Mouse (Mus musculus): ENCODE measurements at regions not wholly inside any gene's neighbourhood (a gene's known extent, or its start where the extent isn't known, plus 50 kb on each side); places are given as distances from the start of the nearest gene placed in this dataset.

DNA sequence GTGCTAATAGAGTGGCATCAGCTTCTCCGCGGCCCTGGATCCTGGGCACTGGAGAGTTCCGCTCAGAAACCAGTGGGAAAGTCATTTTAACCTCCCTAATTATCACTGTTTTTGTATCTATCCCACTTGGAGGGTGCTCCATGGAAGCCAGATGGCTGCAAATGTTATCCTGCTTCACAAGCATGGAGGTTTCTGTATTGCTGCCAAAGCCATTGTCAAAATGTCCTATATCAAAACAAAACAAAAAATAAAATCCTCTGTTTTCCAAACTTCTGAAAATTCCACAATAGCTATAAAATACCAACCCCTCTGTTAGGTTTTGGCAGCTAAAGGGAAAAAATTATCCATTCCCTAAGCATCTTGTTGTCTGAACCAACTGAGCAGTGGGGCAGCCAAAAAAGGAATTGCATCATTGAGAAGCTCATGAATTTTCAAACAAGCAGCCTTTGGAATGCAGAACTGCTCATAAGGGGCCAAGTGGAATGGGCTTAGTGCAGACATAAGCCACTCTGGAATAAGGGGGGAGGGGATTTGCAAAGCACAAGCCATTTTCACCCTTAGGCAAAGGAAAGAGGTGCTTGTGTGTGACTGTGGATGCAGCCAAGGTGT is 213.8 kb upstream of the Cwc22 start:
- Histone ChIP-seq H3K27ac (ENCODE audit: insufficient read depth, low read depth) (no peak overlapping the region), H3K27me3 (replicated peaks) (no peaks in the 10 kb centered on the region), H3K9ac (ENCODE audit: insufficient read depth, low read depth) (no peak overlapping the region), H3K9me3 (replicated peaks; ENCODE audit: low read length) (no peaks in the 10 kb centered on the region), H3K36me3 (replicated peaks in 1 of 2; ENCODE audit: control insufficient read depth in 1 of 2, insufficient read depth in 1 of 2, low read length in 1 of 2) (no peaks in the 10 kb centered on the region), H3K4me1 (ENCODE audit: control insufficient read depth in 1 of 2, insufficient read depth in 2 of 2) (no peaks in the 10 kb centered on the region), H3K4me3 (replicated peaks in 1 of 3; ENCODE audit: low read depth in 2 of 3, low read length in 2 of 3, poor library complexity in 1 of 3) (no peak overlapping the region), H3K4me2 (ENCODE audit: insufficient read depth, low read depth, poor library complexity, severe bottlenecking) (no peak overlapping the region), H3K79me2 (replicated peaks; ENCODE audit: control insufficient read depth, extremely low read depth, insufficient read depth, poor library complexity, severe bottlenecking) (no peaks in the 10 kb centered on the region)
- TF ChIP-seq CHD2 (IDR thresholded peaks at IDR 0.05; ENCODE audit: low read length) (no peak), MAFK (IDR thresholded peaks at IDR 0.05; ENCODE audit: insufficient replicate concordance, low read length) (no peak), ZKSCAN1 (IDR thresholded peaks at IDR 0.05; ENCODE audit: borderline replicate concordance, low read depth, low read length) (no peak), JUN (IDR thresholded peaks at IDR 0.05; ENCODE audit: insufficient read depth, low read depth, low read length) (no peak), ETS1 (conservative IDR thresholded peaks at IDR 0.05; ENCODE audit: low read depth, low read length) (no peak), MYC (IDR thresholded peaks at IDR 0.05; ENCODE audit: low read depth, low read length) (no peak), UBTF (IDR thresholded peaks at IDR 0.05; ENCODE audit: low read depth, low read length) (no peak), E2F4 (IDR thresholded peaks at IDR 0.05; ENCODE audit: insufficient replicate concordance, low read depth, low read length) (no peak), RAD21 (IDR thresholded peaks at IDR 0.05; ENCODE audit: low read depth, low read length) (no peak), NELFE (IDR thresholded peaks at IDR 0.05; ENCODE audit: low read depth, low read length) (no peak), SIN3A (IDR thresholded peaks at IDR 0.05; ENCODE audit: low read length) (no peak), PAX5 (IDR thresholded peaks at IDR 0.05; ENCODE audit: low read length) (no peak), USF1 (IDR thresholded peaks at IDR 0.05; ENCODE audit: low read depth, low read length) (no peak), GABPA (IDR thresholded peaks at IDR 0.05; ENCODE audit: insufficient replicate concordance, low read depth, low read length) (no peak), RCOR1 (conservative IDR thresholded peaks at IDR 0.05; ENCODE audit: low read depth, low read length) (no peak), KAT2A (IDR thresholded peaks at IDR 0.05; ENCODE audit: insufficient replicate concordance, low read length) (no peak), MAX (IDR thresholded peaks at IDR 0.05; ENCODE audit: low read length) (no peak)
- DNase-seq (ENCODE audit: extremely low read depth): no peak
- in situ Hi-C loops (cut with MboI; ENCODE audit: low pct_ligation_motif_present, low pct_unique_long_range_greater_than_20kb, low sequenced_read_pairs): no loop called here
- dilution Hi-C loops (cut with MboI; ENCODE audit: extremely low pct_ligation_motif_present, extremely low pct_unique_long_range_greater_than_20kb, low sequenced_read_pairs): no loop called here

GRCm38 (mm10) chr2:78110335-78110734 is 164.2 kb upstream of the Cwc22 start:
- TF ChIP-seq TCF12 (IDR thresholded peaks at IDR 0.05; ENCODE audit: low read depth, low read length) (no peak), NRF1 (IDR thresholded peaks at IDR 0.05; ENCODE audit: low read depth, low read length) (no peak), SMC3 (IDR thresholded peaks at IDR 0.05; ENCODE audit: low read depth, low read length) (no peak), MEF2A (IDR thresholded peaks at IDR 0.05; ENCODE audit: borderline replicate concordance, low read depth, low read length) (no peak), JUN (IDR thresholded peaks at IDR 0.05; ENCODE audit: insufficient read depth, low read depth, low read length) (no peak), USF2 (conservative IDR thresholded peaks at IDR 0.05; ENCODE audit: low read depth, low read length) (no peak), POLR2A (IDR thresholded peaks at IDR 0.05; ENCODE audit: low read depth, low read length) (no peak), NELFE (IDR thresholded peaks at IDR 0.05; ENCODE audit: low read depth, low read length) (no peak), ZNF384 (IDR thresholded peaks at IDR 0.05; ENCODE audit: low read depth, low read length) (no peak), CTCF (conservative IDR thresholded peaks at IDR 0.05 in 1 of 2, IDR thresholded peaks at IDR 0.05 in 1 of 2; ENCODE audit: low read depth in 2 of 2, low read length in 2 of 2) (no peak), ZC3H11A (IDR thresholded peaks at IDR 0.05; ENCODE audit: low read depth, low read length) (no peak), MYC (IDR thresholded peaks at IDR 0.05; ENCODE audit: low read depth, low read length) (no peak), ZKSCAN1 (IDR thresholded peaks at IDR 0.05; ENCODE audit: borderline replicate concordance, low read depth, low read length) (no peak), EP300 (IDR thresholded peaks at IDR 0.05; ENCODE audit: low read length) (no peak), MAZ (IDR thresholded peaks at IDR 0.05; ENCODE audit: low read depth, low read length) (no peak), PAX5 (IDR thresholded peaks at IDR 0.05; ENCODE audit: low read length) (no peak), USF1 (IDR thresholded peaks at IDR 0.05; ENCODE audit: low read depth, low read length) (no peak), CHD1 (IDR thresholded peaks at IDR 0.05; ENCODE audit: low read depth, low read length) (no peak), POLR2AphosphoS2 (IDR thresholded peaks at IDR 0.05; ENCODE audit: low read depth, low read length) (no peak), RAD21 (IDR thresholded peaks at IDR 0.05; ENCODE audit: low read depth, low read length) (no peak)

More at GRCm38 (mm10) chr2:78110335-78110734, 164.2 kb upstream of the Cwc22 start:
- H3K4me3 ChIP-seq (replicated peaks in 1 of 3; ENCODE audit: low read depth in 2 of 3, low read length in 2 of 3, poor library complexity in 1 of 3): no peak overlapping the region
- no peaks in the 10 kb centered on the region for H3K79me2 ChIP-seq (replicated peaks; ENCODE audit: control insufficient read depth, extremely low read depth, insufficient read depth, poor library complexity, severe bottlenecking)
- no peak overlapping the region for H3K9ac ChIP-seq (ENCODE audit: insufficient read depth, low read depth)
- H3K27ac ChIP-seq (ENCODE audit: insufficient read depth, low read depth): no peak overlapping the region
- DNase-seq (ENCODE audit: extremely low read depth): no peak
- in situ Hi-C loops (cut with MboI; ENCODE audit: low pct_ligation_motif_present, low pct_unique_long_range_greater_than_20kb, low sequenced_read_pairs) (no loop called here), dilution Hi-C loops (cut with MboI; ENCODE audit: extremely low pct_ligation_motif_present, extremely low pct_unique_long_range_greater_than_20kb, low sequenced_read_pairs) (no loop called here)
- no peak overlapping the region for H3K4me2 ChIP-seq (ENCODE audit: insufficient read depth, low read depth, poor library complexity, severe bottlenecking)
- no peaks in the 10 kb centered on the region for H3K36me3 ChIP-seq (replicated peaks in 1 of 2; ENCODE audit: control insufficient read depth in 1 of 2, insufficient read depth in 1 of 2, low read length in 1 of 2)
- no peaks in the 10 kb centered on the region for H3K27me3 ChIP-seq (replicated peaks)
- no peaks in the 10 kb centered on the region for H3K9me3 ChIP-seq (replicated peaks; ENCODE audit: low read length)
- H3K4me1 ChIP-seq (ENCODE audit: control insufficient read depth in 1 of 2, insufficient read depth in 2 of 2): no peaks in the 10 kb centered on the region
